Mouse (Mus musculus) cortical plate, adult 2 months (tissue): ENCODE measurements around the gene Tmem104.

Source experiments
- CTCF ChIP-seq: fragments of 200-500 bp; IDR thresholded peaks from 2 replicates; pipeline ENCODE4 v1.5.1; 2011; ENCODE audit warnings: mild to moderate bottlenecking, control low read depth, low read length; ENCODE audit not compliant: insufficient read depth; ENCODE audit errors: extremely low read depth
- POLR2A ChIP-seq: fragments of 200-500 bp; IDR thresholded peaks from 2 replicates; pipeline ENCODE4 v1.6.1; 2011; ENCODE audit warnings: mild to moderate bottlenecking, low read length, control low read depth; ENCODE audit not compliant: insufficient read depth; ENCODE audit errors: extremely low read depth

GRCm38 (mm10) chr11:115265771-115266399 lies 78.6 kb downstream of the Tmem104 start:
- TF ChIP-seq POLR2A = no peak
- no peak for TF ChIP-seq CTCF
